Mouse (Mus musculus) limb, embryonic 11.5 days (tissue): ENCODE results near the gene Olfr304. TPM values are rescaled to one million over a fixed set of nuclear protein-coding genes. Genes with fewer than 3 reads are reported as not detected.

ENCODE experiments used
- ATAC-seq: fragments of 200-750 bp; cut with Nextera tagmentation; 2 replicates; pipeline ENCODE4 v1.8.0; 2017; ENCODE audit warnings: low read depth; ENCODE audit not compliant: insufficient number of reproducible peaks, low FRiP score, low TSS enrichment
- DNase-seq: peaks from one replicate; pipeline ENCODE4 v3.0.0-alpha.2; 2015; ENCODE audit warnings: low spot score
- H3K27ac ChIP-seq: fragments of 300-500 bp; sonication (generic); replicated peaks from 2 replicates; pipeline ENCODE4 v1.5.1; 2014; ENCODE audit warnings: low read depth, mild to moderate bottlenecking, low read length
- H3K27me3 ChIP-seq: fragments of 300-500 bp; sonication (generic); 2 replicates; pipeline ENCODE4 v1.6.1; 2014; ENCODE audit warnings: mild to moderate bottlenecking, low read length, mixed read lengths; ENCODE audit not compliant: control insufficient read depth, insufficient read depth
- H3K36me3 ChIP-seq: fragments of 300-500 bp; sonication (generic); 2 replicates; pipeline ENCODE4 v1.6.1; 2014; ENCODE audit warnings: mild to moderate bottlenecking, low read length, moderate library complexity, mixed read lengths; ENCODE audit not compliant: control insufficient read depth, insufficient read depth
- H3K4me1 ChIP-seq: fragments of 300-500 bp; sonication (generic); 2 replicates; pipeline ENCODE4 v1.6.1; 2014; ENCODE audit warnings: low read length, mixed read lengths; ENCODE audit not compliant: control insufficient read depth, insufficient read depth
- H3K4me2 ChIP-seq: fragments of 300-500 bp; sonication (generic); 2 replicates; pipeline ENCODE4 v1.6.1; 2014; ENCODE audit warnings: low read depth, mild to moderate bottlenecking, moderate library complexity; ENCODE audit not compliant: severe bottlenecking
- H3K4me3 ChIP-seq: fragments of 300-500 bp; sonication (generic); 2 replicates; pipeline ENCODE4 v1.5.1; 2014; ENCODE audit warnings: low read depth, low read length
- H3K9ac ChIP-seq: fragments of 300-500 bp; sonication (generic); 2 replicates; pipeline ENCODE4 v1.6.1; 2014; ENCODE audit warnings: mild to moderate bottlenecking, low read length
- H3K9me3 ChIP-seq: fragments of 300-500 bp; sonication (generic); 2 replicates; pipeline ENCODE4 v1.6.1; 2016; ENCODE audit warnings: low read length; ENCODE audit not compliant: control insufficient read depth
- WGBS: fragments of 180-500 bp; shearing (Covaris S2); extraction: QIAGEN DNeasy Blood & Tissue Kit; methylation state at CpG from one replicate; pipeline ENCODE4 v1.1.7; 2014; 5-methylcytosine and 5-hydroxymethylcytosine counted together
- polyA plus RNA-seq: library from polyadenylated mRNA; unstranded; fragments of >200 nt; fragmentation: Nextera tagmentation; extraction: Ambion mirVana; gene quantifications from 2 replicates; pipeline ENCODE4 v1.2.1, GENCODE M21; 2014

Gene Olfr304
- polyA plus RNA-seq, 1 experiment from 2014 or later = not detected

DNA sequence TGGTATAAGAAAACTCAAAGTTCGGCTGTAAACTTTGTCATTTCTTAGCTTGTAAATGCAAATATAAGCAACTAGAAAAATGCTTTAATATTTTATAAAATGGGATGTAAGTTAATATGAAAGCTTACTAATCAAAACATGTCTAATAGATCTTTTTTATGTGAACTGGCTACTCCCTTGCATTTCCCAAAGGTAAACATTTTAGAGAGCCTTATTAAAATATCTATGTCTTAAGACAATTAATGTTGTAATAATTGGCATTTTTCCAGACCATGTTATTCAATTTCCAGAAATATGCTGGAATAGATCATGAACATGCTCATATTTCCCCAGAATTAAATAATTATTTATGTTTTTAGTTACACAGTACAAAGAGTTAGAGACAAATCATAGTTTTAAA, 49.0 kb downstream of the Olfr304 start, which contains the start of gene Olfr307:
TSS of gene Olfr307 (minus strand) at position 101 of the 400 bp plus-strand sequence.
- H3K27ac ChIP-seq = no peak within 1 kb of the TSS
- H3K4me3 ChIP-seq = no peak within 1 kb of the TSS
- H3K36me3 ChIP-seq = no peaks in the 10 kb centered on the region
- 73% methylated on average over 1 of the region's 1 CpGs for WGBS
- H3K27me3 ChIP-seq = no peaks in the 10 kb centered on the region
- no peaks in the 10 kb centered on the region for H3K4me1 ChIP-seq
- ATAC-seq = no peak
- H3K9me3 ChIP-seq = no peaks in the 10 kb centered on the region
- no peak for DNase-seq
- no peak within 1 kb of the TSS for H3K9ac ChIP-seq
- no peak within 1 kb of the TSS for H3K4me2 ChIP-seq

Other genes starting within 250 kb of the Olfr304 start
- gene Vmn2r75, start 214.9 kb downstream of the Olfr304 start, polyA plus RNA-seq = not detected in 2 replicates
- gene Vmn2r76, start 140.3 kb downstream of the Olfr304 start, polyA plus RNA-seq = not detected in 2 replicates
- not detected in 2 replicates for gene Olfr310, start 109.5 kb downstream of the Olfr304 start, polyA plus RNA-seq
- not detected in 2 replicates for gene Olfr309, start 73.0 kb downstream of the Olfr304 start, polyA plus RNA-seq
- gene Olfr308, start 61.0 kb downstream of the Olfr304 start, polyA plus RNA-seq = not detected in 2 replicates
- gene Olfr307, start 49.1 kb downstream of the Olfr304 start, polyA plus RNA-seq = not detected in 2 replicates
- gene Olfr305, start 19.7 kb downstream of the Olfr304 start, polyA plus RNA-seq = not detected in 2 replicates
- gene Olfr303, start 11.1 kb upstream of the Olfr304 start, polyA plus RNA-seq = not detected in 2 replicates
- gene Olfr301, start 17.2 kb upstream of the Olfr304 start, polyA plus RNA-seq = not detected in 2 replicates
- gene Olfr299, start 73.3 kb upstream of the Olfr304 start, polyA plus RNA-seq = not detected in 2 replicates
- gene Olfr298, start 105.8 kb upstream of the Olfr304 start, polyA plus RNA-seq = not detected in 2 replicates
- not detected in 2 replicates for gene Olfr297, start 133.3 kb upstream of the Olfr304 start, polyA plus RNA-seq
- gene Olfr295, start 197.2 kb upstream of the Olfr304 start, polyA plus RNA-seq = not detected in 2 replicates
- gene Olfr294, start 230.0 kb upstream of the Olfr304 start, polyA plus RNA-seq = not detected in 2 replicates